Mouse (Mus musculus): ENCODE measurements at regions not wholly inside any gene's neighbourhood (a gene's known extent, or its start where the extent isn't known, plus 50 kb on each side); places are given as distances from the start of the nearest gene placed in this dataset.

- TF ChIP-seq POLR2A (IDR thresholded peaks at IDR 0.05; ENCODE audit: borderline replicate concordance, insufficient read depth, low read length): no peak
- TF ChIP-seq CTCF (IDR thresholded peaks at IDR 0.05; ENCODE audit: borderline replicate concordance, insufficient read depth, low read depth, low read length): no peak
Observed at GRCm38 (mm10) chr12:106311320-106311825, 301.3 kb downstream of the Vrk1 start.

All from cerebellum, adult 2 months (tissue).